Mouse (Mus musculus) cerebellum, adult 2 months (tissue): ENCODE data around the gene Serpinf2. TPM values are rescaled to one million over a fixed set of nuclear protein-coding genes. Genes with fewer than 3 reads are reported as not detected.
A peak's percentile ranks its signal among the peaks of the same experiment; 100 is the strongest.

Experiments used
- DNase-seq, 2 experiments: peaks; one replicate each; pipeline ENCODE4 v3.0.0; 2021
- H3K27ac ChIP-seq: fragments of 200-500 bp; 2 replicates; pipeline ENCODE4 v1.5.1; 2012; ENCODE audit warnings: low read length, control low read depth, inconsistent platforms; ENCODE audit not compliant: insufficient read depth
- H3K27me3 ChIP-seq: fragments of 200-500 bp; 2 replicates; pipeline ENCODE4 v1.6.1; 2012; ENCODE audit warnings: inconsistent platforms, mild to moderate bottlenecking, low read length, moderate library complexity; ENCODE audit not compliant: control insufficient read depth, insufficient read depth
- H3K4me1 ChIP-seq: fragments of 200-500 bp; 2 replicates; pipeline ENCODE4 v1.6.1; 2011; ENCODE audit warnings: low read length; ENCODE audit not compliant: control insufficient read depth, insufficient read depth
- H3K4me3 ChIP-seq: fragments of 200-500 bp; replicated peaks from 2 replicates; pipeline ENCODE3; 2011; ENCODE audit warnings: mild to moderate bottlenecking, low read depth, low read length, control low read depth; ENCODE audit not compliant: insufficient read depth
- CTCF ChIP-seq: fragments of 200-500 bp; IDR thresholded peaks from 2 replicates; pipeline ENCODE4 v1.5.1; 2011; ENCODE audit warnings: low read depth, mild to moderate bottlenecking, control low read depth, low read length, moderate library complexity, borderline replicate concordance; ENCODE audit not compliant: insufficient read depth
- POLR2A ChIP-seq: fragments of 200-500 bp; IDR thresholded peaks from 2 replicates; pipeline ENCODE4 v1.6.1; 2011; ENCODE audit warnings: low read length, control low read depth, borderline replicate concordance; ENCODE audit not compliant: insufficient read depth
- WGBS: fragments of 180-500 bp; shearing (Covaris S2); methylation state at CpG from one replicate; pipeline ENCODE4 v1.1.7; 2018; 5-methylcytosine and 5-hydroxymethylcytosine counted together
- polyA plus RNA-seq: library from polyadenylated mRNA; depleted of rRNA; stranded (reverse); fragments of >200 nt; gene quantifications from 2 replicates; pipeline ENCODE4 v1.2.3, GENCODE M21; 2012; rRNA removed

Gene Serpinf2
- 0.13 and 0.15 TPM in 2 replicates for polyA plus RNA-seq

DNA sequence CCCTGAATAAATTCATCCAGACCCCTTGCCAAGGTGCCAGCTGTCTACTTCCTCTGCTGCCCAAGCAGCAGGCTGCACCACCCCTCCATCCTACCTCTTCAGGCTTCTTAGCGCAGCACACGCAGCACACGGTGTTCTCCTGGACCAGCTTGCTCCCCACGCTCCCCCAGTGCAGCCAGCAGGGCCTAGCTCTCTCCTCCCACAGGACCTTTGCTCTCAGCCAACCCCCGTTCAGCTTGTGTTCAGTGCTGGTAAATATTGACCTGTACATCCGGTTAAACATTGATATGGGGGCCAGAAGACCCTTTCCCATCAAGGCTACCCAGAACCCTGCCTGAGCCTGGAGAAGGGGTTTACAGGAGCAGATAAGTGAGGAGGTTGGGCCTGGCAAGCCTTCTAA is at the start of gene Serpinf2:
TSS of gene Serpinf2 (minus strand) at position 229 of the 400 bp plus-strand sequence.
- H3K27ac ChIP-seq: no peak within 1 kb of the TSS
- WGBS: 42% methylated on average over 6 of the region's 6 CpGs
- TF ChIP-seq POLR2A (no peak), CTCF (no peak)

DNA sequence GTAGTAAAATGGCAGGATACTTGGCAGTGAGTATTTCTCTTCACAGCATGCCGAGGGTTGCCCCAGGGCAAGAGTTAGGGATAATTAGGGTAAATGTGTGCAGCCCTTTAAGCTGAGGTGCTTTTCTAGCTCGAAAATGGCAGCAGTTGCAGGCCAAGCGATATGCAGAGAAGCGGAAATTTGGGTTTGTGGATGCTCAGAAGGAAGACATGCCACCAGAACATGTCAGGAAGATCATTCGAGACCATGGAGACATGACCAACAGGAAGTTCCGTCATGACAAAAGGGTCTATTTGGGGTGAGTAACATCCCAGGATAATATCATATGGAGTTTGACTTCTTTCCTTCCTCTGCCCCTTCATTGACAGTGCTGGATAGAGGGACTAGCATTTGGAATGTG is 48.1 kb upstream of the Serpinf2 start:
- WGBS: 36% methylated on average over 6 of the region's 6 CpGs
- no peaks in the 10 kb centered on the region for H3K27me3 ChIP-seq
- DNase-seq: no peak
- H3K4me1 ChIP-seq: peaks cover 4% of the 10 kb centered on the region; the same call in 1 of the 2 replicates
- TF ChIP-seq CTCF (no peak), POLR2A (no peak)
- no peak overlapping the region for H3K27ac ChIP-seq
- H3K4me3 ChIP-seq: peak overlapping the region; percentile 77

More for the DNA sequence above, at the start of gene Serpinf2:
- H3K4me3 ChIP-seq: no peak within 1 kb of the TSS
- H3K4me1 ChIP-seq: peaks cover 5% of the 10 kb centered on the region
- no peak for DNase-seq
- H3K27me3 ChIP-seq: no peaks in the 10 kb centered on the region

DNA sequence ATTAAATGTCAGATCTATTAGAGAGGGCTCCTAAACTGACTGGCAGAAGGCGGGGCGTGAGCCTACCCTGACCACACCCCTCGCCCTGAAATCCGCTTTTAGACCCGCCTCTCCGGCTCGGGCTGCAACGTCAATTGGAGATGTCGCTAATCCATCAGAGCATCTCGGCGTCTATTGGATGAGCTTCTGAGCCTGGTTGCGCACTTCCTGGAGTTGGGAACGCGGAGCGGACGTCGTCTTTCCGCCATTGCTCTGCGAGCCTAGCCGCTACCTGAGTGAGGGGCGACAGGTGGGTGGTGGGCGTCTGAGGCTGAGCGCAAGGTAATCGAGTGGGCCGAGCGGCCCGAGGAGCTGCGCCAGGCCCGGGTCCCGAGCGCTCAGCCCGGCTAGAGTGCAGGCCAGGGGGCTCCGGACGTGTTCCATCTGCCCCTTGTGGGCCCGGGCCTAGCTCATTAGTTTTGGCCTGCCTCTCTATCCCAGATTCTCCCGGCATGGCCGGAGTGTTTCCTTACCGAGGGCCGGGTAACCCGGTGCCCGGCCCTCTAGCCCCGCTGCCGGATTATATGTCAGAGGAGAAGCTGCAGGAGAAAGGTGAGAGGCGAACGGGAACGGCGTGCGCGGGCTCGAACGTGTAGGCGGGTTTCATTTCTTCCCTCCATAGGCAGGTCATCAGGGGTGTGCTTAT is 47.4 kb upstream of the Serpinf2 start, which contains the start of gene Prpf8:
TSS of gene Prpf8 (plus strand) at position 216 of the 685 bp plus-strand sequence.
- WGBS: under 1% methylated on average over 52 of the region's 52 CpGs
- peaks cover 4% of the 10 kb centered on the region; the same call in 1 of the 2 replicates for H3K4me1 ChIP-seq
- TF ChIP-seq POLR2A (peak; percentile 79), CTCF (no peak)
- no peaks in the 10 kb centered on the region for H3K27me3 ChIP-seq
- DNase-seq: peak; percentile 98 to 99
- H3K4me3 ChIP-seq: peak within 1 kb of the TSS; percentile 77
- peak within 1 kb of the TSS; percentile 91 for H3K27ac ChIP-seq

DNA sequence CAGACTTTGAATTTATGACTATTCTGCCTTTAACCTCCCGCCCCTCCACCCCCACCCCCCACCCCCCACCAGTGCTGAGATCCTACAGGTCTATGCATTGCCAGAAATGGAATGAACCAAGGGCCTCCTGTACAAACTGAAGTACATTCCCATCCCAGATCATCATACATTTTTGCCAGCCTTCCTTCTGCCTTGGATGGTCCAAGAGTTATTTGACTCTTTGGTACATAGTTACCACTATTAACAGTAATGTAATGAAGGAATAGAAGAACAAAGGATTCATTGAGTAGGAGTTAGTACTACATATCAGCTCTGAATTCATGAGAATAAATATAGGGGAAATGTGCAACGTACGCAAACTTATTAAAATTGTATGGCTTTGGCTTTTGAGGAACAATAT is 46.8 kb upstream of the Serpinf2 start:
- no peak for TF ChIP-seq CTCF
- TF ChIP-seq POLR2A: no peak
- 24% methylated on average over 3 of the region's 3 CpGs for WGBS
- DNase-seq: no peak
- Histone ChIP-seq H3K4me1 (peaks cover 4% of the 10 kb centered on the region; the same call in 1 of the 2 replicates), H3K27ac (no peak overlapping the region), H3K4me3 (no peak overlapping the region), H3K27me3 (no peaks in the 10 kb centered on the region)

DNA sequence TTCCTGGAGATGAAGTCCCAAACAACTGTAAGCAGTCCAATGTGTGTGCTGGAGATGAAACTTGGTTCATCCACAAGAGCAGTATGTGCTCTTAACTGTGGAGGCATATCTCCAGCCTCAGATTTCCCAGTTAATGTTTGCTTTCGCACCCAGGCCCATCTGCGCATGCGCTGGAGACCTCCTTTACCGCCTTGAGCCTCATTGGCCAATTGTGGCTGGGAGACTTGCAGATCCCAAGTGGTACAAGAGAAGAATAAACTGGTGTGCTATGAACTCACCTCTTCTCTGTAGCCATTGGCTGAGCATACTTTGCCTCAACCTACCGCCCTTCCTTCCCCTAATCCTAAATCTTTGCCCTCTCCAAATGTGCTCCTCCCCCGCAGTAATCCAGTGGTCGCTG is 34.0 kb upstream of the Serpinf2 start:
- no peak overlapping the region for H3K4me3 ChIP-seq
- H3K27me3 ChIP-seq: no peaks in the 10 kb centered on the region
- H3K27ac ChIP-seq: no peak overlapping the region
- no peaks in the 10 kb centered on the region for H3K4me1 ChIP-seq
- DNase-seq: no peak
- 60% methylated on average over 7 of the region's 7 CpGs for WGBS
- TF ChIP-seq POLR2A (no peak), CTCF (no peak)

DNA sequence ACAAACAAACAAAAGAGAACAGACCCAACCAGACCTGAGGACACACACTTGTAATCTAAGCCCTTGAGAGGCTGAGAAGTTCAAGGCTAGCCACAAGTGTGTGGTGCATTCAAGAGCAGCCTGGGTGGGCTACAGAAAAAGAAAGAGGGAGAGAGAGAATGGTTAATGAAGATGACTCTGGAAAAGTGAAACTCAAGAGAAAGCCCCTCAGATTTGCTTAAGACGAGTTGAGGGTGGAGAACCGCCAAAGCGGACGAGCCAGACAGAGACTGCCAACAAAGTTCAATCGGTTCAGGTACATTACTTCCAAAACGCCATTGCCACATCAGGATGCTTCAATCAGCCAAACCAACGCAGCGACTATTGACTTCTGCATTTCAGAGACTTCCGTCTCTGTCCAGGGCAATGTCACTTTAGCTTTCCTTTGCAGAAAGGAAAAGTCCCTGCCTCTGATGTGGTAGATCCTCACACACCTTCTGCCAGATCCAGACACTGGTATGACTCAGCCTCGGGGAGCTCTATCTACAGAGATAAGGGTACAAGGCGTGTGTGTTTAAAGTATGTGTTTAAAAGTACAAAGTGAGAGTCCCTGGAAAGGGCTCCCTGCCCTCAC is 33.2 kb upstream of the Serpinf2 start:
- 80% methylated on average over 11 of the region's 11 CpGs for WGBS

DNA sequence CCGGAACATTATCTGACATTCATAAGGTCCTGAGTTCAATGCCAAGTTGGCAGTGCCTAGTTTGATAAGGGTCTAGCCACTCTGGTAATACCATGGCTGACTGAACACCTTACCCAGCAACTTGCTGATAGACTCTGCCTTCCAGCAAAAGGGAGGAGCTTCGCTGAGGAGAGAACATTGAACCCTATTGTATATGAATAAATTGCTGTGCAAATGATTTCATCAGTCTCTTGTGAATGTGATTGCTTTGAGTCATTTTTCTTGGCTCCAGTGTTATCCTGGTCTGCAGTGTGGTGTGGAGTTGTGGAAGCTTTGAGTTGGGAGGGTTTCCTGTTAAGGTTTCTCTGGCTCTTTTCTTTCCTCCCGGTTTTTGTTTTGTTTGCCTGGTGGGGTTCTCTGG is 31.3 kb upstream of the Serpinf2 start:
- Histone ChIP-seq H3K27me3 (no peaks in the 10 kb centered on the region), H3K4me3 (no peak overlapping the region), H3K4me1 (no peaks in the 10 kb centered on the region), H3K27ac (no peak overlapping the region)
- no peak for DNase-seq
- WGBS: 80% methylated on average over 3 of the region's 3 CpGs
- TF ChIP-seq POLR2A: no peak
- no peak for TF ChIP-seq CTCF

More for the DNA sequence above, 33.2 kb upstream of the Serpinf2 start:
- DNase-seq: no peak
- TF ChIP-seq CTCF (no peak), POLR2A (no peak)
- Histone ChIP-seq H3K4me3 (no peak overlapping the region), H3K4me1 (no peaks in the 10 kb centered on the region), H3K27ac (no peak overlapping the region), H3K27me3 (no peaks in the 10 kb centered on the region)

DNA sequence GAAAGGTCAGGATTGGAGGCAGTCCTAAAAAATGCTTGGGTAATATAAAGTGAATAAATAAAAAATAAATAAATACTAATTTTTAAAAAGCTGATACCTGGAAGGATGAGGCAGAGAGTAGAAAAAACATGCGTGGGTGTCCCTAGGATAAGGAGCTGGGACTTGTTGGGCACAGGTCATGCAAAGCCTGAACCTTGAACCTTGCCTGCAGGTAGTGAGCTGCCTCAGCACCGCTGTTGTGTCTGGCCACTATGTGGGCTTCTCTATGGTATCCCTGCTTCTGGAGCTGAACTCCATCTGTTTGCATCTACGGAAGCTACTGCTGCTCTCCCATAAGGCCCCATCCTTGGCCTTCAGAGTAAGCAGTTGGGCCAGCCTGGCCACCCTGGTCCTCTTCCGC is 29.9 kb upstream of the Serpinf2 start:
- no peak for DNase-seq
- H3K27me3 ChIP-seq: no peaks in the 10 kb centered on the region
- 62% methylated on average over 4 of the region's 4 CpGs for WGBS
- H3K27ac ChIP-seq: no peak overlapping the region
- H3K4me3 ChIP-seq: no peak overlapping the region
- no peaks in the 10 kb centered on the region for H3K4me1 ChIP-seq
- no peak for TF ChIP-seq POLR2A
- TF ChIP-seq CTCF: no peak
